Mouse (Mus musculus): Measurements from ENCODE around the gene Tns3.

DNA sequence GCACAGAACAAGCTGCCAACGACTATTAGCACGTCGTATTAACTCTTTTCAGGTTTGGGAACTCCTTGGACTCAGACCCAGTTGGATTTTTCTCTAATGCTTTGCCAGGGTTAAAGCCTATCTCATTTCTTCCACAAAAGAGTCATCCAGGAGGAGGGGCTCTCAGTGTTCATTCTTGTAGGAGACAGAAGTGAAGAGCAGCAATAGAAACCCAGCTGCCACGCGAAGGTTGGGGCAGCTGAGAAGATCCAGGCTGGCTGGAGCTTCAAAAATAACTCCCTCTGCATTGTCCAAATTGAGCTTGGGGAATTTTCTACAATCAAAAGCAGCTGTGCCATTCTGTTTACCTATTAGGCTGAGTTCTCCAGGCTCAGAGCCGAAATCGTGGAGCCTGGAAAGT lies 16.3 kb upstream of the Tns3 start:
- TF ChIP-seq CTCF (IDR thresholded peaks at IDR 0.05; ENCODE audit: insufficient read depth, low read depth, low read length) (no peak), POLR2A (IDR thresholded peaks at IDR 0.05; ENCODE audit: insufficient read depth, low read depth, low read length) (no peak)
